Mouse (Mus musculus) midbrain, postnatal 0 days (tissue): ENCODE results near the gene Chit1. TPM values are rescaled to one million over a fixed set of nuclear protein-coding genes. Genes with fewer than 3 reads are reported as not detected.

ENCODE experiments used
- ATAC-seq: fragments of 200-750 bp; cut with Nextera tagmentation; 2 replicates; pipeline ENCODE4 v1.8.0; 2017; ENCODE audit warnings: moderate number of reproducible peaks, mild to moderate bottlenecking, moderate TSS enrichment, moderate library complexity; ENCODE audit not compliant: low FRiP score
- DNase-seq: peaks from one replicate; pipeline ENCODE4 v3.0.0-alpha.2; 2015; ENCODE audit warnings: low spot score
- H3K27ac ChIP-seq: fragments of 300-500 bp; sonication (generic); 2 replicates; pipeline ENCODE4 v1.5.1; 2014; ENCODE audit warnings: low read depth, mild to moderate bottlenecking, low read length, mixed read lengths
- H3K27me3 ChIP-seq: fragments of 300-500 bp; sonication (generic); 2 replicates; pipeline ENCODE4 v1.6.1; 2014; ENCODE audit warnings: low read length, control low read depth, mixed read lengths; ENCODE audit not compliant: insufficient read depth
- H3K36me3 ChIP-seq: fragments of 300-500 bp; sonication (generic); 2 replicates; pipeline ENCODE4 v1.6.1; 2014; ENCODE audit warnings: low read length, control low read depth, mixed read lengths; ENCODE audit not compliant: insufficient read depth
- H3K4me1 ChIP-seq: fragments of 300-500 bp; sonication (generic); 2 replicates; pipeline ENCODE4 v1.6.1; 2014; ENCODE audit warnings: mild to moderate bottlenecking, control low read depth, antibody characterized with exemption, low read length, mixed read lengths; ENCODE audit not compliant: insufficient read depth
- H3K4me2 ChIP-seq: fragments of 300-500 bp; sonication (generic); 2 replicates; pipeline ENCODE4 v1.6.1; 2014; ENCODE audit warnings: low read depth, mild to moderate bottlenecking, low read length, mixed read lengths; ENCODE audit not compliant: poor library complexity, severe bottlenecking
- H3K4me3 ChIP-seq: fragments of 300-500 bp; sonication (generic); 2 replicates; pipeline ENCODE4 v1.5.1; 2014; ENCODE audit warnings: low read depth, mild to moderate bottlenecking, low read length, moderate library complexity
- H3K9ac ChIP-seq: fragments of 300-500 bp; sonication (generic); replicated peaks from 2 replicates; pipeline ENCODE4 v1.6.1; 2014; ENCODE audit warnings: mild to moderate bottlenecking, low read length, moderate library complexity, mixed read lengths; ENCODE audit not compliant: poor library complexity, severe bottlenecking
- H3K9me3 ChIP-seq: fragments of 300-500 bp; sonication (generic); 2 replicates; pipeline ENCODE4 v1.6.1; 2016; ENCODE audit warnings: low read length, control low read depth
- CTCF ChIP-seq: IDR thresholded peaks from 2 replicates; pipeline ENCODE4 v1.5.1; 2016; ENCODE audit warnings: antibody characterized with exemption, mild to moderate bottlenecking
- WGBS: fragments of 180-500 bp; shearing (Covaris S2); extraction: QIAGEN DNeasy Blood & Tissue Kit; methylation state at CpG from one replicate; pipeline ENCODE4 v1.1.7; 2014; 5-methylcytosine and 5-hydroxymethylcytosine counted together
- polyA plus RNA-seq: library from polyadenylated mRNA; unstranded; fragments of >200 nt; fragmentation: Nextera tagmentation; extraction: Ambion mirVana; gene quantifications from 2 replicates; pipeline ENCODE4 v1.2.1, GENCODE M21; 2015
- total RNA-seq: library from RNA; depleted of rRNA; stranded (reverse); fragments of >200 nt; gene quantifications from 2 replicates; pipeline ENCODE4 v1.2.3, GENCODE M21; 2014

Chit1 gene
- total and polyA plus RNA-seq, 2 experiments from 2014 or later: 0.21 to 0.99 TPM

DNA sequence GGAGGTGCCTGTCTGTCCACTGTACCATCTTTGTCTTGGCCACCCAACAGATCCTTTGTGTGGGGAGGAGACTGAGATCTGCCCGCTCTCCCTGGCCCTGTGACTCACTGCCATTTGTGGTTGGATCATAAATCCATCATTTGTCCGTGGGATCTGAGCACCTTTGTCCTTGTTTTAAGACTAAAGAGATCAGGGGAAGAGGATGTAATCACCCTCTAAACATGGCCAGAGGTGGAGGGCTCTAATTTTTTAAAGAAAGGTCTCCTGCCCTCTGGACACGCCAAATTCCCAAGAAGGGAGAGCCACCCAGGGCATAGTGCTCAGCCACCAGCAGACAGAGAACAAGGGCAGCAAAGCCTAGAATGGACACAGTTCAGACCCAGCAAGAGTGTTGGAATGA lies 19.2 kb upstream of the Chit1 start:
- H3K4me1 ChIP-seq: peaks cover 11% of the 10 kb centered on the region; the same call in 1 of the 2 replicates
- H3K4me3 ChIP-seq: no peak overlapping the region
- H3K36me3 ChIP-seq: no peaks in the 10 kb centered on the region
- DNase-seq (no peak), ATAC-seq (no peak)
- no peak for TF ChIP-seq CTCF
- 89% methylated on average over 3 of the region's 3 CpGs for WGBS
- H3K4me2 ChIP-seq: no peak overlapping the region
- no peak overlapping the region for H3K27ac ChIP-seq
- H3K27me3 ChIP-seq: no peaks in the 10 kb centered on the region
- H3K9me3 ChIP-seq: no peaks in the 10 kb centered on the region
- H3K9ac ChIP-seq: no peak overlapping the region

- DNase-seq: no peak
- H3K4me2 ChIP-seq: peak overlapping the region; percentile 86
- peak overlapping the region; percentile 40; the same call in 1 of the 2 replicates for H3K4me3 ChIP-seq
- no peaks in the 10 kb centered on the region for H3K9me3 ChIP-seq
- no peaks in the 10 kb centered on the region for H3K27me3 ChIP-seq
- H3K9ac ChIP-seq: peak overlapping the region; percentile 64; the same call in 1 of the 2 replicates
- H3K4me1 ChIP-seq: peaks cover 11% of the 10 kb centered on the region; the same call in 1 of the 2 replicates
- H3K27ac ChIP-seq: peak overlapping the region; percentile 71
- no peak for ATAC-seq
- 32% methylated on average over 6 of the region's 6 CpGs for WGBS
- no peaks in the 10 kb centered on the region for H3K36me3 ChIP-seq
- TF ChIP-seq CTCF: no peak
Measured at GRCm38 (mm10) chr1:134092368-134092767, 18.7 kb upstream of the Chit1 start.

DNA sequence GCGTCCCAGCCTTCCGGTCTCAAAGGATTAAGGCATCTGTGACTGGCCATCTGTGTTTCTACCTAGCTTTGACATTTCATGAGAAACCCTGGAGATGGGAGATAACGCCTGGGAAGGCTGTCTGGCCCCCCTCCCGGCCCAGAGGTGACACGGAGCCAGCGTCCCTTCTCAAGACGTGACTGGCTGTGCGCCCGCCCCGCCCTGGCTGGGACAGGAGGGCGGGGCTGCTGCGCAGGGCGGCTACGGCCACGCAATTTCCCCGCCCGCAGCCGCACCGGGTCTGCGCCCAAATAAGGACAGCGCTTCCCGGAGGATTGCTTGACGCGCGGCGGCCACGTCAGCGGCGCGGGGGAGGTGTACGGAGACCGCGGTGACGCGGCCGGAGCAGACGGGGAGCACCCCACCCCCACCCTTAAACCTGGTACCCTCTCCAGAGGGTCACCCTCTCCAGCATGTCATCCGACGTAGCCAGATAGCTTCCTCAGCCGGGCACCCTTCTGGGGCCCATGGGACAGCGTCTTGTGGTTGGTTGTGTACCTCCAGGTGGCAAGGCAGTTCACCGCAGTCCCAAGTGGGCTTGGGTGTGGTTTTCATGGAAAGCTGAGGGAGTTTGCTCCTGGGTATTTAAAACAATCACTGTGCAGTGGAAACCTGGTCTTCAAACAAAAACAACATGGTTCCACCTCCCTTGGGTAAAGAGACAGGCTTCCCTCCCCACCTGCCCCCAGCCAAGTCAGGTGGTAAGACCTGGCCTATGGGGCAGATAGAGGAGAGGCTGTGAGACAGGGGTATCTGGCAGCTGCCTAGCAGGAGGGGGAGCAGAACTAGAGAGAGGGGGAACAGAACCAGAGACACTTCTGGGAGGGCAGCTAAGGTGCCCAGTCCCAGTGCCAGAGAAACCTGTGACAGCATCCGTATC lies 17.9 kb upstream of the Chit1 start:
- Histone ChIP-seq H3K4me2 (peak overlapping the region; percentile 86), H3K4me1 (peaks cover 11% of the 10 kb centered on the region; the same call in 1 of the 2 replicates), H3K9ac (peak overlapping the region; percentile 64), H3K4me3 (peak overlapping the region; percentile 40), H3K36me3 (no peaks in the 10 kb centered on the region), H3K27ac (peak overlapping the region; percentile 71), H3K9me3 (no peaks in the 10 kb centered on the region), H3K27me3 (no peaks in the 10 kb centered on the region)
- ATAC-seq (peak; percentile 90), DNase-seq (peak; percentile 84)
- TF ChIP-seq CTCF: no peak
- 2% methylated on average over 43 of the region's 43 CpGs for WGBS

DNA sequence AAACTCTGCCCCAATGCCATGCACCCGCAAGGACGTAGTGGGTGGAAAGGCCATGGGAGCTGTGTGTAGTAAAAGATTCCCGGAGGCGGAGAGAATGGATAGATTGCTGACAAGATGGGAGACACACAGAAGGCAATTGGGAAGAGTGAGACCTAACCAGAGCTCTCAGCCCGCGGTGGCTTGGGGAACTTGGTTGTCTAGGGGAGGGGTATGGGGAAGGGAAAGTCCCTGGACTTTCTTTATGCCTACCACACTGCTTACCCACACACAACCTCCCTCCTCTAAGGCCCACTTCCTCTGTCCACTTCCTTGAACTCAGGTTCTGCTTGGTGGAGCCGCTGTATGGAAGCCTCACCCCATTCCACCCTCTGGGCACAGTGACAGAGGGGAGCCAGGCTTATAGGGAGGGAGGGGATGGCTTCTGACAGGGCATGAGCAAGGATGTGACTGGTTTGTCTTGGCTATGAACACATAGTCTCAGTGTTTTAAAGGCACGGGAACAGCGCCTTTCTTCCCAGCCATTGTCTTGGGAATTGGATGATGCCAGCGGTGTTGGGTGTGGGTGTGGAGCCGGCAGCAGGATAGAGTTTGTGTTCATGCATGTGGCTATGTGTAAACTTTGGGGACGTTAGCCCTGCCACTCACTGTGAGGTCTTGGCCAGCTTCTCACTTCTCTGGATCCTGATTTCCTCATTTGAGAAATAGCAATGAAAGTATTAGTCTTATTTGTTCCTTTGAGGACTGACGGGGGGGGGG lies 17.1 kb upstream of the Chit1 start:
- Histone ChIP-seq H3K4me3 (peak overlapping the region; percentile 40; the same call in 1 of the 2 replicates), H3K27me3 (no peaks in the 10 kb centered on the region), H3K9ac (0 out of 2 replicates have a peak overlapping the region, but pooled peaks have one; percentile 19), H3K9me3 (no peaks in the 10 kb centered on the region), H3K36me3 (no peaks in the 10 kb centered on the region), H3K4me2 (peak overlapping the region; percentile 86), H3K4me1 (peaks cover 11% of the 10 kb centered on the region; the same call in 1 of the 2 replicates), H3K27ac (peak overlapping the region; percentile 71)
- no peak for ATAC-seq
- DNase-seq: no peak
- 70% methylated on average over 13 of the region's 13 CpGs for WGBS
- no peak for TF ChIP-seq CTCF

GRCm38 (mm10) chr1:134095033-134095612 lies 15.9 kb upstream of the Chit1 start:
- DNase-seq: no peak
- no peak for TF ChIP-seq CTCF
- no peak for ATAC-seq
- H3K27me3 ChIP-seq: no peaks in the 10 kb centered on the region
- peaks cover 15% of the 10 kb centered on the region; the same call in 1 of the 2 replicates for H3K4me1 ChIP-seq
- H3K27ac ChIP-seq: no peak overlapping the region
- H3K9me3 ChIP-seq: no peaks in the 10 kb centered on the region
- H3K4me3 ChIP-seq: no peak overlapping the region
- H3K36me3 ChIP-seq: no peaks in the 10 kb centered on the region
- H3K9ac ChIP-seq: no peak overlapping the region
- no peak overlapping the region for H3K4me2 ChIP-seq
- 68% methylated on average over 7 of the region's 7 CpGs for WGBS
